Mouse (Mus musculus): Measurements from ENCODE around the gene Sp2. TPM values are rescaled to one million over a fixed set of nuclear protein-coding genes. Genes with fewer than 3 reads are reported as not detected.

Gene Sp2
- polyA plus RNA-seq, 1 experiment, result 26.3 TPM

DNA sequence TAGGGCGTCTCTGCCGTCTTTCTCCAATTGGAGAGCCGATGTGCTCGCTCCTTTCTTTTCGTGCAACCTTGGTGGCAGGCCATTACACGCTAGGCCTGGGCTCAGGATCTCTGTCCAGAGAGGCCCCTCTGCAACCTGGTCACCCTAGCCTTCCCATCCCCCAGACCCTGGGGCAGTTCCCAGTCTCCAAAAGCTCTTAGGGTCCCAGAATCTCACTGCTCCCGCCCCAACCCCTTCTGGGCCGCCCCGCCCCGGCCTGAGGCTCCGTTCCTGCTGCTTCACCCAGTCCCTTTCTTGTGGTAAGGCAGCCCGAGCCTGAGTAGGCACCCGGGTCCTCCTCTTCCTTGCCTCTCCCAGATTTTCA, 36.6 kb upstream of the Sp2 start:
- no peak for DNase-seq
- Histone ChIP-seq H3K4me1 (ENCODE audit: control insufficient read depth, insufficient read depth, low read length) (peaks cover 2% of the 10 kb centered on the region; the same call in 1 of the 2 replicates), H3K4me3 (replicated peaks; ENCODE audit: extremely low read depth, low read depth, low read length) (no peak overlapping the region)
- TF ChIP-seq POLR2A (IDR thresholded peaks at IDR 0.05; ENCODE audit: borderline replicate concordance, extremely low read depth, low read depth, low read length), result no peak
- TF ChIP-seq CTCF (IDR thresholded peaks at IDR 0.05; ENCODE audit: insufficient read depth, low read length), result no peak
- 30% methylated on average over 13 of the region's 13 CpGs for WGBS

DNA sequence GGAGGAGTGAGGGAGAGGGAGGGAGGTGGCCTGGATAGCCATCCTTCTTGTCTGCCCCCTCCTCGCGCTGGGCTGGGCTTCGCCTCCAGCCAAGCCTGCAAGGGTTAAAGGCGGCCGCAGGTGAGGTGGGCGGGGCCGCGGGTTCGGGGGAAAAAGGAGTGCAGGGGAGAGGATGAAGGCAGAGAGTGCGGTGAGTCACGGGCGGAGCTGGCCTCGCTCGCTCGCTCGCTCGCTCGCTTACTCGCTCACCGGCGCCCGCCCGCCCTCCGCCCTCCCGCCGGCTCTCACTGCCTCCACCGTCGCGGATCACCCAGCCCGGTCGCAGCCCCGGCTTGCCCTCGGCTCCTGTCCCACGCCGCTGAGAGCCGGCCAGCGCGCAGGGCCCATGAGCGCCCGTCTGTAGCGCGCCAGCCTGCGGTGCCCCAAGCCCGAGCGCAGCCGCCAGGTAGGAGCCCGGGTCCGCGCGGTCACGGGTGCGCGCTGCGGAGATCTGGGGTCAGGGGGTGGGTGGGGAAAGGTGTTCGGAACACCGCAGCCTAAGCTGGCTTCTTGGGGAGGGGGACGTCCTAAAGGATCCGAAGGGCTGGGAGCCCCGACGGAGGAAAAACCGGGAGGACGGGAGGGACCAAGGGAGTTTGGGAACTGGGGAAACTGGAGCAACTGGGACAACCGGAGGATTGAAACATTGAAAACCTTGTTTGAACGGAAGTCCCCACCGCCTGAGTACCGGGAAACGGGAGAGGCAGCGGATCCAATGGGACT, 36.0 kb upstream of the Sp2 start:
- peaks cover 2% of the 10 kb centered on the region; the same call in 1 of the 2 replicates for H3K4me1 ChIP-seq (ENCODE audit: control insufficient read depth, insufficient read depth, low read length)
- peak overlapping the region; percentile 0 for H3K4me3 ChIP-seq (replicated peaks; ENCODE audit: extremely low read depth, low read depth, low read length)
- TF ChIP-seq CTCF (IDR thresholded peaks at IDR 0.05; ENCODE audit: insufficient read depth, low read length), result no peak
- TF ChIP-seq POLR2A (IDR thresholded peaks at IDR 0.05; ENCODE audit: borderline replicate concordance, extremely low read depth, low read depth, low read length), result no peak
- 2% methylated on average over 68 of the region's 68 CpGs for WGBS
- peak; percentile 20 for DNase-seq

- 3% methylated on average over 36 of the region's 36 CpGs for WGBS
- H3K4me1 ChIP-seq (ENCODE audit: control insufficient read depth, insufficient read depth, low read length), result peaks cover 2% of the 10 kb centered on the region; the same call in 1 of the 2 replicates
- DNase-seq, result peak; percentile 22
- TF ChIP-seq CTCF (IDR thresholded peaks at IDR 0.05; ENCODE audit: insufficient read depth, low read length) (no peak), POLR2A (IDR thresholded peaks at IDR 0.05; ENCODE audit: borderline replicate concordance, extremely low read depth, low read depth, low read length) (no peak)
- H3K4me3 ChIP-seq (replicated peaks; ENCODE audit: extremely low read depth, low read depth, low read length), result peak overlapping the region; percentile 4
These were observed 35.2 kb upstream of the Sp2 start for GRCm38 (mm10) chr11:97017696-97018582.

- TF ChIP-seq POLR2A (IDR thresholded peaks at IDR 0.05; ENCODE audit: borderline replicate concordance, extremely low read depth, low read depth, low read length) (no peak), CTCF (IDR thresholded peaks at IDR 0.05; ENCODE audit: insufficient read depth, low read length) (no peak)
These were observed 30.4 kb upstream of the Sp2 start, which contains the start of gene Sp6 for GRCm38 (mm10) chr11:97013121-97013670. Sp6 (plus strand) TSS chr11:97013394.

GRCm38 (mm10) chr11:97009198-97009790, 26.5 kb upstream of the Sp2 start:
- Histone ChIP-seq H3K4me3 (replicated peaks; ENCODE audit: extremely low read depth, low read depth, low read length) (no peak overlapping the region), H3K4me1 (ENCODE audit: control insufficient read depth, insufficient read depth, low read length) (no peaks in the 10 kb centered on the region)
- WGBS, result 52% methylated on average over 8 of the region's 8 CpGs
- no peak for DNase-seq
- TF ChIP-seq POLR2A (IDR thresholded peaks at IDR 0.05; ENCODE audit: borderline replicate concordance, extremely low read depth, low read depth, low read length) (no peak), CTCF (IDR thresholded peaks at IDR 0.05; ENCODE audit: insufficient read depth, low read length) (no peak)

More at GRCm38 (mm10) chr11:97013121-97013670, 30.4 kb upstream of the Sp2 start, which contains the start of gene Sp6:
- no peaks in the 10 kb centered on the region for H3K4me1 ChIP-seq (ENCODE audit: control insufficient read depth, insufficient read depth, low read length)
- peak within 1 kb of the TSS; percentile 2 for H3K4me3 ChIP-seq (replicated peaks; ENCODE audit: extremely low read depth, low read depth, low read length)
- DNase-seq, result no peak
- 23% methylated on average over 8 of the region's 8 CpGs for WGBS

DNA sequence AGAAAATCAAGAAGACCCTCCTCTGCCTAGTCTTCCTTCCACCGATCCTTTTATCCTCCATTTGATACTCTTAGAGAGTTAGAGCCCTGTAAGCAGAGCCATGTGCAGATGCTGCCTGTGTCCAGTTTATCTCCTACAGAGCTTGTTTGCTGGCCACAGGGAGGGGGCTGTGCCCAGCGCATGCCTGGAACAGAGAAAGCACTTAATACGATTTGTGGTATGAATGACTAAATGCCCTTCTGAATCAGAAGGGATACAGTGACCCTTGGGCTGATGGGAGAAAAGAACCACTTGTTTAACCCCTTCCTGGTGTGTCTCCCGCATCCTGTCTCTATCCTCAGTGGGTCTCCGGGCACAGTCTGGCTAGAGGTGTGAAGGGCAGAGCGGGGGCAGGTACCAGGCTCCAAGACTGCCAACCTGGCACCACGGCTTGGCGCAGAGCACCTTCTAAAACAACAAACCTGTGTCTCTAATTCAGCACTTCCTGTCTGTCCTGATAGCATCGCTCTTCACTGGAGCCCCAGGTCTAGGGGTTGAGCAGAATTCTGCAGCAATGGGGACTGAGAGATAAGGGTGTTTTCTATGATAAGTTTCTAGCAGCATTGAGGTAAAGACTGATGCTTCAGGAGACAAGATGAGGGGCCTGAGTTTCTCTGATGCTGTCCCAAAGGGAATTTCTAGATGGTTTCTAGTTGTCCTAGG, 24.5 kb upstream of the Sp2 start:
- H3K4me1 ChIP-seq (ENCODE audit: control insufficient read depth, insufficient read depth, low read length), result no peaks in the 10 kb centered on the region
- TF ChIP-seq CTCF (IDR thresholded peaks at IDR 0.05; ENCODE audit: insufficient read depth, low read length) (no peak), POLR2A (IDR thresholded peaks at IDR 0.05; ENCODE audit: borderline replicate concordance, extremely low read depth, low read depth, low read length) (no peak)
- H3K4me3 ChIP-seq (replicated peaks; ENCODE audit: extremely low read depth, low read depth, low read length), result no peak overlapping the region
- WGBS, result 50% methylated on average over 9 of the region's 9 CpGs
- DNase-seq, result no peak

DNA sequence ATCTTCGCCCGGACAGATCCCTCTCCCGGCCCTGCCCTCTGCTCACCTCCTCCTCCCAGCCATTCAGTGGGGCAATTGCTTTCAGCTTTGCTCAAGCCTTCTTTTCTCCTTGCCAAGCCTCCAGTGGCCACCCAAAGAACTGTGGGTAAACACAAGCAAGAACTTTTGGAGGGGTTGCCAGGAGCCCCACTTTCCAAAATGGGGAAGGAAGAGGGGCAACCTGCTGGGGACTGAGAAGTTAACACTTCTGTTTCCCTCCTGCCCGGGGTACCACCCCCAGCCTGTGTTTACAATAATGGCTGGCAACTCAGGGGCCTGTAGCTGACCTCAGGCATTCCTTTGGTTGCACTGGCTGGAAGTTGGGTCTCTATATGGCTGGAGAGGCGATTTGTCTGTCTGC, 20.4 kb upstream of the Sp2 start:
- WGBS, result 47% methylated on average over 5 of the region's 5 CpGs
- no peak for DNase-seq
- TF ChIP-seq CTCF (IDR thresholded peaks at IDR 0.05; ENCODE audit: insufficient read depth, low read length), result no peak
- no peak for TF ChIP-seq POLR2A (IDR thresholded peaks at IDR 0.05; ENCODE audit: borderline replicate concordance, extremely low read depth, low read depth, low read length)
- Histone ChIP-seq H3K4me3 (replicated peaks; ENCODE audit: extremely low read depth, low read depth, low read length) (no peak overlapping the region), H3K4me1 (ENCODE audit: control insufficient read depth, insufficient read depth, low read length) (no peaks in the 10 kb centered on the region)

DNA sequence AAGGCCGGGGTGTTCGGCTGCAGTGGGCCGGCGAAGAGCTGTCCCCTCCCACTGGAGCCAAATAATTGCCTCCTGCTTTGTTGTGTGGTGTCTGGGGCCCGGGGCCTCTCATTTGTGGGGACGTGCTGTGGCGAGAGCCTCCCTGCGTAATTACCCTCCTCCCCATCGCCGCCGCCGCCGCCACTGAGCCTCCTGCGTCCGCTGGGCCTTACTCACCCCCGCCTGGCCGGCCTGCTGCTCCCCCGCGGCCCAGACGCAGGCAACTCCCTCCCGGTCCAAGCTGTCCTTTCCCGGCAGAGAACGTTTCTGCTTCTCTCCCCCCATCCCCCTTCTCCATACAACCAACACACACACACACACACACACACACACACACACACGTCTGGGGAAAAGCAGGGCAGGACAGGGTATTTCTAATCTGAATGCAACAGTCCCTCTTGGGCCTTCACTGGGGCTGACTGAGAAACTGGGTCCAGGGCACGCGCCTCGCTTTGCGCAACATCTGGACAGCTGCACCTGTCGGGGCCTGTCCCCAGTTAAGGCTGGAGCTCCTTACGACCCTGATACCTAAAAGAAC, 14.7 kb upstream of the Sp2 start:
- no peak for DNase-seq

More for the DNA sequence above, 14.7 kb upstream of the Sp2 start:
- TF ChIP-seq POLR2A (IDR thresholded peaks at IDR 0.05; ENCODE audit: borderline replicate concordance, extremely low read depth, low read depth, low read length) (0 out of 2 replicates have a peak, but pooled peaks have one; percentile 9), CTCF (IDR thresholded peaks at IDR 0.05; ENCODE audit: insufficient read depth, low read length) (no peak)
- H3K4me1 ChIP-seq (ENCODE audit: control insufficient read depth, insufficient read depth, low read length), result 0 out of 2 replicates have a peak, but pooled peaks cover 2% of the 10 kb centered on the region
- 19% methylated on average over 30 of the region's 30 CpGs for WGBS
- H3K4me3 ChIP-seq (replicated peaks; ENCODE audit: extremely low read depth, low read depth, low read length), result no peak overlapping the region
